Mouse (Mus musculus) left cerebral cortex, adult 18-20 months (tissue): ENCODE results near the gene Adamts13. TPM values are rescaled to one million over a fixed set of nuclear protein-coding genes. Genes with fewer than 3 reads are reported as not detected.

Experiments
- DNase-seq, 2 experiments: peaks; one replicate each; pipeline ENCODE4 v3.0.0; 2021 to 2022; ENCODE audit warnings: low spot score in 2 of 2, mixed read lengths in 1 of 2
- long read RNA-seq, 2 experiments: library from polyadenylated mRNA; stranded (forward); transcript quantifications; one replicate each; pipeline ENCODE4 v2.0.0; 2021
- total RNA-seq, 2 experiments: library from RNA; stranded (reverse); gene quantifications; 2 replicates each; pipeline ENCODE4 v1.2.3; 2021

The Adamts13 gene
- 1 to 10 TPM; 1.3 to 2.7 TPM for total RNA-seq
- long read RNA-seq, experiment 1: 0 reads
- long read RNA-seq, experiment 2, partial matches to known transcripts: 0 of 3 reads
- long read RNA-seq, experiment 2, other reads (novel, unspliced or antisense): 0 of 3 reads

GRCm38 (mm10) chr2:26973116-26973515, at the start of gene Adamts13:
Gene Adamts13 (plus strand): TSS chr2:26973416.
- DNase-seq: no peak

- no peak for DNase-seq
These were observed 45.3 kb upstream of the Adamts13 start for GRCm38 (mm10) chr2:26927745-26928476.

- peak; percentile 58 to 76 for DNase-seq
These were observed 42.8 kb upstream of the Adamts13 start for GRCm38 (mm10) chr2:26930390-26930789.

- DNase-seq: no peak
These were observed 40.5 kb upstream of the Adamts13 start for GRCm38 (mm10) chr2:26932473-26933303.

GRCm38 (mm10) chr2:26933304-26934055, 39.7 kb upstream of the Adamts13 start, which contains the start of the genes Surf4 and Stkld1:
Gene Surf4 (minus strand): TSS chr2:26933928.
Gene Stkld1 (plus strand): TSS chr2:26934047.
- DNase-seq: peak; percentile 88 to 94

GRCm38 (mm10) chr2:26935286-26935685, 37.9 kb upstream of the Adamts13 start:
- no peak for DNase-seq

GRCm38 (mm10) chr2:26936425-26936824, 36.8 kb upstream of the Adamts13 start:
- DNase-seq: no peak

GRCm38 (mm10) chr2:26941539-26941938, 31.7 kb upstream of the Adamts13 start:
- no peak for DNase-seq

- DNase-seq: no peak
These were observed 30.0 kb upstream of the Adamts13 start for GRCm38 (mm10) chr2:26943253-26943652.

- no peak for DNase-seq
These were observed 22.8 kb upstream of the Adamts13 start for GRCm38 (mm10) chr2:26950411-26950810.

GRCm38 (mm10) chr2:26951346-26951905, 21.8 kb upstream of the Adamts13 start:
- no peak for DNase-seq

- no peak for DNase-seq
These were observed 21.0 kb upstream of the Adamts13 start for GRCm38 (mm10) chr2:26952193-26952592.

GRCm38 (mm10) chr2:26952866-26953265, 20.4 kb upstream of the Adamts13 start:
- no peak for DNase-seq

- no peak for DNase-seq
These were observed 18.4 kb upstream of the Adamts13 start for GRCm38 (mm10) chr2:26954735-26955395.

GRCm38 (mm10) chr2:26956811-26957487, 16.3 kb upstream of the Adamts13 start:
- DNase-seq: no peak

GRCm38 (mm10) chr2:26957488-26957859, 15.7 kb upstream of the Adamts13 start:
- no peak for DNase-seq

- no peak for DNase-seq
These were observed 12.5 kb upstream of the Adamts13 start for GRCm38 (mm10) chr2:26960756-26961155.

GRCm38 (mm10) chr2:26963923-26964723, 9.1 kb upstream of the Adamts13 start, which contains the start of gene Rexo4:
Gene Rexo4 (minus strand): TSS chr2:26964386.
- DNase-seq: peak; percentile 94 to 95
